Mouse (Mus musculus) small intestine, adult 2 months (tissue): ENCODE results near the gene Slc26a8. TPM values are rescaled to one million over a fixed set of nuclear protein-coding genes. Genes with fewer than 3 reads are reported as not detected.

Experiments
- H3K27ac ChIP-seq: fragments of 200-500 bp; 2 replicates; pipeline ENCODE4 v1.5.1; 2012; ENCODE audit warnings: low read depth, low read length, control low read depth, inconsistent platforms; ENCODE audit not compliant: insufficient read depth
- H3K27me3 ChIP-seq: fragments of 200-500 bp; 2 replicates; pipeline ENCODE4 v1.6.1; 2012; ENCODE audit warnings: mild to moderate bottlenecking, moderate library complexity, low read length, inconsistent platforms; ENCODE audit not compliant: control insufficient read depth, insufficient read depth
- H3K36me3 ChIP-seq: fragments of 200-500 bp; 2 replicates; pipeline ENCODE4 v1.6.1; 2012; ENCODE audit warnings: mild to moderate bottlenecking, low read length, control low read depth, inconsistent platforms; ENCODE audit not compliant: control insufficient read depth, insufficient read depth
- H3K4me1 ChIP-seq: fragments of 200-500 bp; 2 replicates; pipeline ENCODE4 v1.6.1; 2012; ENCODE audit warnings: low read length, inconsistent platforms, mixed read lengths; ENCODE audit not compliant: control insufficient read depth, insufficient read depth, insufficient read length
- H3K4me3 ChIP-seq: fragments of 200-500 bp; 2 replicates; pipeline ENCODE4 v1.5.1; 2012; ENCODE audit warnings: low read depth, mild to moderate bottlenecking, control low read depth, inconsistent platforms, low read length, moderate library complexity
- CTCF ChIP-seq: fragments of 200-500 bp; IDR thresholded peaks from 2 replicates; pipeline ENCODE4 v1.5.1; 2012; ENCODE audit warnings: low read depth, mild to moderate bottlenecking, control low read depth, inconsistent platforms, low read length, moderate library complexity, mixed read lengths; ENCODE audit not compliant: insufficient replicate concordance, insufficient read length; ENCODE audit errors: extremely low read depth
- POLR2A ChIP-seq: fragments of 200-500 bp; IDR thresholded peaks from 2 replicates; pipeline ENCODE4 v1.6.1; 2012; ENCODE audit warnings: low read depth, mild to moderate bottlenecking, control low read depth, inconsistent platforms, low read length, moderate library complexity
- WGBS: fragments of 180-500 bp; shearing (Covaris S2); methylation state at CpG from one replicate; pipeline ENCODE4 v1.1.7; 2018; 5-methylcytosine and 5-hydroxymethylcytosine counted together
- polyA plus RNA-seq: library from polyadenylated mRNA; depleted of rRNA; stranded (reverse); fragments of >200 nt; gene quantifications from 2 replicates; pipeline ENCODE4 v1.2.3, GENCODE M21; 2012; rRNA removed

The Slc26a8 gene
- polyA plus RNA-seq, 1 experiment: 0.14 TPM

GRCm38 (mm10) chr17:28588591-28588990 lies 101.4 kb downstream of the Slc26a8 start:
- Histone ChIP-seq H3K36me3 (peaks cover 49% of the 10 kb centered on the region), H3K27me3 (no peaks in the 10 kb centered on the region), H3K27ac (no peak overlapping the region), H3K4me1 (no peaks in the 10 kb centered on the region), H3K4me3 (no peak overlapping the region)
- TF ChIP-seq POLR2A: no peak
- TF ChIP-seq CTCF: no peak
- 51% methylated on average over 2 of the region's 2 CpGs for WGBS

Other genes with a start within 250 kb of the Slc26a8 start
- gene Fkbp5, start 172.7 kb downstream of the Slc26a8 start, polyA plus RNA-seq: 4.0 and 10.6 TPM in 2 replicates
- gene Armc12, start 159.4 kb downstream of the Slc26a8 start, polyA plus RNA-seq: not detected in 2 replicates
- not detected in 2 replicates for gene Clpsl2, start 140.8 kb downstream of the Slc26a8 start, polyA plus RNA-seq
- gene Clps, start 129.5 kb downstream of the Slc26a8 start, polyA plus RNA-seq: 1,332 and 30,405 TPM in 2 replicates
- 0.66 and 1.0 TPM in 2 replicates for gene Lhfpl5, start 114.6 kb downstream of the Slc26a8 start, polyA plus RNA-seq
- 10.1 and 19.7 TPM in 2 replicates for gene Srpk1, start 67.5 kb downstream of the Slc26a8 start, polyA plus RNA-seq
- 30.8 and 47.8 TPM in 2 replicates for gene Mapk14, start 1.1 kb upstream of the Slc26a8 start, polyA plus RNA-seq
- gene AC170998.1, start 35.9 kb upstream of the Slc26a8 start, polyA plus RNA-seq: 0.19 and 0.55 TPM in 2 replicates
- 108 and 266 TPM in 2 replicates for gene Mapk13, start 79.1 kb upstream of the Slc26a8 start, polyA plus RNA-seq
- 39.3 and 109 TPM in 2 replicates for gene Brpf3, start 110.9 kb upstream of the Slc26a8 start, polyA plus RNA-seq
- 0.46 and 0.77 TPM in 2 replicates for gene Pnpla1, start 168.2 kb upstream of the Slc26a8 start, polyA plus RNA-seq
- 26.9 and 94.4 TPM in 2 replicates for gene 4930539E08Rik, start 225.1 kb upstream of the Slc26a8 start, polyA plus RNA-seq